Mouse (Mus musculus) erythroblast, embryonic 14.5 days (primary cell): ENCODE measurements around the gene Syt7.

Experiments used
- GATA1 ChIP-seq: IDR thresholded peaks from 2 replicates; pipeline ENCODE4 v1.6.1; 2012; ENCODE audit warnings: low read length, inconsistent platforms, mixed read lengths
- TAL1 ChIP-seq: IDR thresholded peaks from 3 replicates; pipeline ENCODE4 v1.6.1; 2012; ENCODE audit warnings: low read length, inconsistent platforms, mixed read lengths

GRCm38 (mm10) chr19:10426312-10426711, 37.4 kb downstream of the Syt7 start:
- TF ChIP-seq TAL1: no peak
- TF ChIP-seq GATA1: no peak
